Mouse (Mus musculus) limb, embryonic 14.5 days (tissue): Measurements from ENCODE around the gene Usp33. TPM values are rescaled to one million over a fixed set of nuclear protein-coding genes. Genes with fewer than 3 reads are reported as not detected.
A peak's percentile ranks its signal among the peaks of the same experiment; 100 is the strongest.
"Not testable (repeated sequence)": the region's sequence is repeated elsewhere in the genome, so short reads cannot be mapped to it uniquely, and the experiment has no call there.

Source experiments
- ATAC-seq: fragments of 200-750 bp; cut with Nextera tagmentation; 2 replicates; pipeline ENCODE4 v1.8.0; 2017; ENCODE audit warnings: low read depth, moderate number of reproducible peaks, moderate TSS enrichment; ENCODE audit not compliant: low FRiP score
- DNase-seq: peaks from one replicate; pipeline ENCODE4 v3.0.0-alpha.2; 2015; ENCODE audit warnings: low spot score
- H3K27ac ChIP-seq: fragments of 300-500 bp; sonication (generic); replicated peaks from 2 replicates; pipeline ENCODE4 v1.5.1; 2014; ENCODE audit warnings: low read depth, mild to moderate bottlenecking, low read length, moderate library complexity, mixed read lengths
- H3K27me3 ChIP-seq: fragments of 300-500 bp; sonication (generic); 2 replicates; pipeline ENCODE4 v1.6.1; 2014; ENCODE audit warnings: low read length, mixed read lengths; ENCODE audit not compliant: control insufficient read depth, insufficient read depth
- H3K36me3 ChIP-seq: fragments of 300-500 bp; sonication (generic); 2 replicates; pipeline ENCODE4 v1.6.1; 2014; ENCODE audit warnings: mild to moderate bottlenecking, low read length, moderate library complexity, mixed read lengths; ENCODE audit not compliant: control insufficient read depth, insufficient read depth
- H3K4me1 ChIP-seq: fragments of 300-500 bp; sonication (generic); 2 replicates; pipeline ENCODE4 v1.6.1; 2014; ENCODE audit warnings: antibody characterized with exemption, low read length, mixed read lengths; ENCODE audit not compliant: control insufficient read depth, insufficient read depth
- H3K4me2 ChIP-seq: fragments of 300-500 bp; sonication (generic); replicated peaks from 2 replicates; pipeline ENCODE4 v1.6.1; 2014; ENCODE audit warnings: low read depth, mild to moderate bottlenecking, low read length, moderate library complexity; ENCODE audit not compliant: severe bottlenecking
- H3K4me3 ChIP-seq: fragments of 300-500 bp; sonication (generic); replicated peaks from 2 replicates; pipeline ENCODE4 v1.5.1; 2014; ENCODE audit warnings: low read length
- H3K9ac ChIP-seq: fragments of 300-500 bp; sonication (generic); 2 replicates; pipeline ENCODE4 v1.6.1; 2014; ENCODE audit warnings: mild to moderate bottlenecking, low read depth, low read length, moderate library complexity; ENCODE audit not compliant: severe bottlenecking
- H3K9me3 ChIP-seq: fragments of 300-500 bp; sonication (generic); 2 replicates; pipeline ENCODE4 v1.6.1; 2016; ENCODE audit warnings: low read length; ENCODE audit not compliant: control insufficient read depth
- POLR2A ChIP-seq: fragments of 200-500 bp; IDR thresholded peaks from 2 replicates; pipeline ENCODE4 v1.8.0; 2012; ENCODE audit warnings: inconsistent platforms, mild to moderate bottlenecking, moderate library complexity, borderline replicate concordance; ENCODE audit not compliant: insufficient read depth, insufficient read length; ENCODE audit errors: extremely low read depth
- WGBS: fragments of 180-500 bp; shearing (Covaris S2); extraction: QIAGEN DNeasy Blood & Tissue Kit; methylation state at CpG from one replicate; pipeline ENCODE4 v1.1.7; 2014; 5-methylcytosine and 5-hydroxymethylcytosine counted together
- polyA plus RNA-seq, 2 experiments: library from polyadenylated mRNA; depleted of rRNA in 1 of 2; stranded (reverse) in 1 of 2; unstranded in 1 of 2; fragments of >200 nt; fragmentation: Nextera tagmentation in 1 of 2; extraction: Ambion mirVana in 1 of 2; gene quantifications; 2 replicates each; pipeline versions ENCODE4 v1.2.1 to v1.2.3; 2012 to 2014

Gene Usp33
- polyA plus RNA-seq, 2 experiments: 44.9 to 54.9 TPM

DNA sequence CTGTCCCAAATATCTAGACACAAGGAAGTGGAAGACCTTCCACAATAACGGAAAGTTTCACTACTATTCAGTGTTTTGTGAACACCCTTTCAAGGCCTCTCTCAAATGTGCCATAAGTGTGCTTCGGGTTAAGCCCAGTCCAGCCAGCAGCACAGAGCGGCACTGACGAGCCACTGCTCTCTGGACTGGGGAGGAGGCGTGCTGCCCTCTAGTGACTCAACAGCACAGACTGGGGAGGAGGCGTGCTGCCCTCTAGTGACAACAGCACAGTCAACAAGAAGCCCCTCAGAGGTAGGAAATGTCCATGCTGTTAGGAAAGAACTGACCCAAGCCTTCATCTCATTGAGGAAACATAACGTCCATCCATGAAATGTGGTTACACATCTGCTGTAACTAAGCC is 30.7 kb upstream of the Usp33 start:
- Histone ChIP-seq H3K9ac (no peak overlapping the region), H3K27ac (no peak overlapping the region), H3K36me3 (peaks cover 15% of the 10 kb centered on the region), H3K9me3 (no peaks in the 10 kb centered on the region), H3K4me2 (no peak overlapping the region), H3K4me1 (no peaks in the 10 kb centered on the region), H3K27me3 (no peaks in the 10 kb centered on the region), H3K4me3 (no peak overlapping the region)
- DNase-seq: peak; percentile 84
- no peak for TF ChIP-seq POLR2A
- WGBS: 8% methylated on average over 7 of the region's 7 CpGs
- peak; percentile 88 for ATAC-seq

DNA sequence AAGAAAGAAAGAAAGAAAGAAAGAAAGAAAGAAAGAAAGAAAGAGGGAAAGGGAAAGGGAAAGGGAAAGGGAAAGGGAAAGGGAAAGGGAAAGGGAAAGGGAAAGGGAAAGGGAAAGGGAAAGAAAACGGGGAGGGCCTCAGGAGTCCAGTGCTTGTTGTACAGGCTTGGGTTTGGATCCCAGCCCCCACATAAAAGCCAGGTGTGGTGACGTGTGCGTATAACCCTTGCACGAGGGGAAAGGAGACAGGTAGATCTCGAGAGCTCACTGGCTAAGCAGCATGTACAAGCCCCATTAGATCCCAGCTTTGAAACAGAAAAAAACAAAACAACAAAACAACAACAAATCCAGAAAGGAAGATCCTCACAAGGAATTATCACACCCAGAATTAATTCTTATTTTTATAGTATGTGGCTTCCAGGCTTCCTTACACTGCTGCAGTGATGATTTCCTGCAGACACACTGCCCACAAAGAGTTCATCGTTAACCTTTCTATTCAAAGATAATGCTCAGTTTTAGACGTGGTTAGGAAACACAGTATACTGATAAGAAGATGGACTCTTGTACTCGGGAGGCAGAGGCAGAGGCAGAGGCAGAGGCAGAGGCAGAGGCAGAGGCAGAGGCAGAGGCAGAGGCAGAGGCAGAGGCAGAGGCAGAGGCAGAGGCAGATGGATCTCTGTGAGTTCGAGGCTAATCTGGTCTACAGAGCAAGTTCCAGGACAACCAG is 29.7 kb upstream of the Usp33 start:
- H3K4me3 ChIP-seq, H3K4me2 ChIP-seq, H3K9me3 ChIP-seq, H3K9ac ChIP-seq, ATAC-seq, H3K27me3 ChIP-seq, H3K27ac ChIP-seq, DNase-seq, H3K4me1 ChIP-seq: not testable (repeated sequence)
- WGBS: 86% methylated on average over 9 of the region's 9 CpGs
- H3K36me3 ChIP-seq: peaks cover 21% of the 10 kb centered on the region

DNA sequence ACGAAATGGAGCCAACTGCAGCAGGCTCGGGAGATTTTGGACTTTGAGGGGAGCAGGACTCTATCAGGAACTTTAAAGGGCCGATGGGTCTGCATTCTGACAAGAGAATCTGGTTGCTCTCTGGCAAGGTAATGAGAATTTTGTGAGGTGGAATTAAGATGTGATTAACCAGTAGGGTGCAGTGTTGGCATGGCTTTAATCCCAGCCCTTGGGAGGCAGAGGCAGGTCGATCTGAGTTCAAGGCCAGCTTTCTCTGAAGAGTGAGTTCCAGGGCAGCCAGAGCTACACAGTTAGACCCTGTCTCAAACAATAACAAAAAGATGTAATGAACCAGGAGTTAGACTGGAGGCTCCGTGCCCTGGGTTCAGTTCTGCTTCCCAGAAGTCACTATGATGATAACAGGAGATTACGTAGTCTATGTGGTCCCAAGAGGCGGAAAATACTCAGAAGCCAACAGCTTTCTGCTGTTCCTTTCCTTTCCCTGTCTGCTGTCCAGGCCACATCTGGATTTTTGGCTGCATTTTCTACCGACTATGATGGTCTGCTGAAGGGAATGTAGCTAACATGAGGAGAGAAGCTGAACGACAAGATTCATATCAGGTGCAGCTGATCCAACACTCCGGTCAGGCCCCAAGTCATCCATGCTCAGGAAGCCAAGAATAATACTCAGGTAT is 25.2 kb upstream of the Usp33 start:
- no peak overlapping the region for H3K27ac ChIP-seq

DNA sequence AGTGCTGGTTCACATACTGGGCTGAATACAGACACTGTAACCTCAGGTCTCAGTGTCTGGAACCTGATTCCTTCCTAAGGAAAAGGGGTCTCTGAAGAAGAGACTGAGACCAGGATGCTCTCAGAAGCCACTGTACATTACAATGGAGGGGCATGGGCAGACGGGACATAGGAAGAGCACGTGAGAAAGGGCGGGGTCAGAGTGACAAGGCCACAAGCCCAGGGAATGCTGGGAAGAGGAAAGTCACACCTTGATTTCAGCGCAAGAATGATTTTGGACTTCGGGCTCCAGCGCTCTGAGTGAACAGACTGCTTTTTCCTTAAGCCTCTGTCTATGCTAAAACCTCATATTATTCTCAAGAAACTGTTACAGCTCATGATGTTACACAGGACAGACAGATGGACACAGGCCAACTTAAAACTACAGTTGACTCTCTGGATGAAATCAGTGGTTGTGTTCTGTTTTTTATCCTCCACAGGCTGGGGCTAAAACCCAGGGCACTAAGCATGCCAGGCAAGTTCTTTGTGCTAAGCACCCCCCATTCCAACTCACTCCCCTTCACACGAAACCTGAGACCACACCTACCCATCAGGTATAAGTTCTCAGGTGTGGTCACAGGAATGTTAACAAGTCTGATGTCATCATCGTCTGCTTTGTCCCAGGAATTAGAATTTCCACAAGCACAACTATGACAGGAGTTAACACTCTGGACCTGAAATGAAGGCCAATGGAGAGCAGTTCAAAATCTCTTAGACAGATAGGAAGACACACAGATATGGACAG is 24.3 kb upstream of the Usp33 start:
- Histone ChIP-seq H3K9me3 (no peaks in the 10 kb centered on the region), H3K27ac (no peak overlapping the region), H3K36me3 (peaks cover 18% of the 10 kb centered on the region), H3K4me3 (no peak overlapping the region), H3K4me1 (no peaks in the 10 kb centered on the region), H3K9ac (no peak overlapping the region), H3K4me2 (no peak overlapping the region), H3K27me3 (no peaks in the 10 kb centered on the region)
- DNase-seq (no peak), ATAC-seq (no peak)
- no peak for TF ChIP-seq POLR2A
- 90% methylated on average over 8 of the region's 8 CpGs for WGBS

More for the DNA sequence above, 25.2 kb upstream of the Usp33 start:
- Histone ChIP-seq H3K4me2 (no peak overlapping the region), H3K27me3 (no peaks in the 10 kb centered on the region), H3K4me3 (no peak overlapping the region), H3K36me3 (peaks cover 18% of the 10 kb centered on the region), H3K9me3 (no peaks in the 10 kb centered on the region), H3K4me1 (no peaks in the 10 kb centered on the region), H3K9ac (no peak overlapping the region)
- 87% methylated on average over 10 of the region's 10 CpGs for WGBS
- TF ChIP-seq POLR2A: no peak
- no peak for DNase-seq
- no peak for ATAC-seq

DNA sequence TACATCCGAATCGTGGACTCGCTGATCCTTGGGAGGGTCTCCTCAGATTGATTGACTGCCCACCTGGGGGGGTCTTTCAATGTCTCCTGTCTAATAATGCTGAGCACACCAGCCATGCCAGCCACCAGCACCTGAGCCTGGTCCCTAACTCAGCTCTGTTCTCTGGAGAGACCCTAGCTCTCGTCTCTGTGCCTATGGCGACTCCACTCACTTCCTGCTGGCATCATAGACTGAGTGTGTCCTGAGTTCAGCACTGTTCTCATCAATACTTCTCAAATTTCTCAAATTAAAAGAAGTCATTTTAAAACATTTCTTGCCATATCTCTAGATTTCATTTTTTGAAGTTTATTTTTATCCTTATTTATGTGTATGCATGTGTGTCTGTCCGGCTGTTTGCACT is 14.2 kb upstream of the Usp33 start:
- H3K9ac ChIP-seq: no peak overlapping the region
- H3K4me2 ChIP-seq: no peak overlapping the region
- TF ChIP-seq POLR2A: no peak
- H3K4me3 ChIP-seq: no peak overlapping the region
- 88% methylated on average over 3 of the region's 6 CpGs for WGBS
- H3K27ac ChIP-seq: no peak overlapping the region
- H3K9me3 ChIP-seq: no peaks in the 10 kb centered on the region
- H3K4me1 ChIP-seq: no peaks in the 10 kb centered on the region
- peaks cover 40% of the 10 kb centered on the region for H3K36me3 ChIP-seq
- no peak for DNase-seq
- H3K27me3 ChIP-seq: no peaks in the 10 kb centered on the region
- ATAC-seq: no peak
